Mouse (Mus musculus): ENCODE measurements around the gene Krba1.

DNA sequence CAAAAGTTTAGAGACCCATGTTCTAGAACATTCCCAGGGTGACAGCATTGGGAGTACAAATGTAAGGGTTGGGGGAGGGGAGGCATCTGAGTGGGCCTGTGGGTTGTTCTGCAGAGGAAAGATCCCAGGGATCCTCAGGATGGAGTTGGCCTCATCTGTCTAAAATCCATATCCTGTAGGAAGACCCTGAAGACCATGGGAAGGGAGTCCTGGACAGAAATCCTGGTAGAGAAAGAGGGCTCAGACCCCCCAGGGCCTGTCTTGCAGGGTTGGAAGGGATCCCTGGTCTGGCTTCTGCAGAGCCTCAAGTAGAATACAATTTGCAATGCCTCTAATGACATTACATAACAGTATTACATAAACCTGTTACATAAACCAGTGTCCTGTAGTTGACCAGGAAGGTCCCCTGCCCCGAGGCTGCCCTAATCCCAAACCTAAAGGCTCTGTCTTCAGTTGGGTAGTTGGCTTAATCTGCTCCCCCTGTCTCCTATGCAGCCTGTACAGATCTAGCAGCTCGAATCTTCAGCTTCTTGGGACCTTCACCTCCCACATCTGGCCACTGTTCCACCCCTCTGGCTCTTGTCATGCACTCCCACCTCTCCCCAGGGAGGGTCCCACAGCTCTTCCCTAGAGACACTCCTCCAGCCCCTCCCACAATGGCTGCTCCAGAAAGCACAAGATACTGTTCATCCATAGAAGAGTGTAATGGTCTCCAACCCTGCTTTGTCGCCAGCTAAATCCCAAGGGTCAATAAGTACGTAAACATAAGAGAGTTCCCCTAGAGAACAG, 33.6 kb downstream of the Krba1 start:
- TF ChIP-seq POLR2A (IDR thresholded peaks at IDR 0.05; ENCODE audit: low read depth, low read length) (no peak), CTCF (IDR thresholded peaks at IDR 0.05; ENCODE audit: borderline replicate concordance, insufficient read depth, low read length) (no peak)

Measured in embryonic fibroblast, embryonic 13.5 days (primary cell).